Mouse (Mus musculus) liver, embryonic 14.5 days (tissue): Measurements from ENCODE around the gene Slc5a4a. TPM values are rescaled to one million over a fixed set of nuclear protein-coding genes. Genes with fewer than 3 reads are reported as not detected.
A peak's percentile ranks its signal among the peaks of the same experiment; 100 is the strongest.

Experiments
- ATAC-seq: fragments of 200-750 bp; cut with Nextera tagmentation; 2 replicates; pipeline ENCODE4 v1.8.0; 2017; ENCODE audit warnings: moderate number of reproducible peaks, mild to moderate bottlenecking, moderate library complexity; ENCODE audit not compliant: insufficient read depth
- DNase-seq, 3 experiments: peaks; one replicate each; pipeline ENCODE4 v3.0.0-alpha.2; 2012 to 2013; ENCODE audit warnings: low read depth in 3 of 3, low spot score in 3 of 3
- H3K27ac ChIP-seq: fragments of 300-500 bp; sonication (generic); 2 replicates; pipeline ENCODE4 v1.5.1; 2014; ENCODE audit warnings: moderate library complexity, mild to moderate bottlenecking, control low read depth, inconsistent platforms
- H3K27me3 ChIP-seq: fragments of 300-500 bp; sonication (generic); 2 replicates; pipeline ENCODE4 v1.6.1; 2014; ENCODE audit warnings: mild to moderate bottlenecking, low read length, moderate library complexity; ENCODE audit not compliant: control insufficient read depth, insufficient read depth
- H3K36me3 ChIP-seq: fragments of 300-500 bp; sonication (generic); replicated peaks from 2 replicates; pipeline ENCODE4 v1.6.1; 2014; ENCODE audit warnings: low read depth; ENCODE audit not compliant: control insufficient read depth, insufficient read depth
- H3K4me1 ChIP-seq, 2 experiments: fragments of 200-500 bp in 1 of 2; fragments of 300-500 bp in 1 of 2; sonication (generic) in 1 of 2; replicated peaks; 2 replicates each; pipeline ENCODE4 v1.6.1; 2012 to 2014; ENCODE audit warnings: antibody characterized with exemption in 1 of 2, inconsistent platforms in 1 of 2, low read length in 1 of 2; ENCODE audit not compliant: control insufficient read depth in 2 of 2, insufficient read depth in 2 of 2
- H3K4me2 ChIP-seq: fragments of 300-500 bp; sonication (generic); 2 replicates; pipeline ENCODE4 v1.6.1; 2014; ENCODE audit warnings: low read depth, mild to moderate bottlenecking, control low read depth, moderate library complexity
- H3K4me3 ChIP-seq, 2 experiments: fragments of 200-500 bp in 1 of 2; fragments of 300-500 bp in 1 of 2; sonication (generic) in 1 of 2; 2 replicates each; pipeline ENCODE4 v1.5.1; 2012 to 2014; ENCODE audit warnings: low read depth in 2 of 2, low read length in 2 of 2, mild to moderate bottlenecking in 2 of 2, control low read depth in 1 of 2, inconsistent platforms in 1 of 2, moderate library complexity in 1 of 2; ENCODE audit not compliant: insufficient read depth in 1 of 2
- H3K9ac ChIP-seq: fragments of 300-500 bp; sonication (generic); replicated peaks from 2 replicates; pipeline ENCODE4 v1.6.1; 2014; ENCODE audit warnings: mild to moderate bottlenecking, control low read depth, moderate library complexity
- H3K9me3 ChIP-seq: fragments of 300-500 bp; sonication (generic); 2 replicates; pipeline ENCODE4 v1.6.1; 2016; ENCODE audit warnings: low read length, mixed read lengths; ENCODE audit not compliant: control insufficient read depth
- CTCF ChIP-seq: IDR thresholded peaks from 2 replicates; pipeline ENCODE4 v1.5.1; 2016; ENCODE audit warnings: antibody characterized with exemption, low read depth, control low read depth
- EP300 ChIP-seq: IDR thresholded peaks from 2 replicates; pipeline ENCODE4 v1.6.1; 2016; ENCODE audit warnings: antibody characterized with exemption, low read depth
- WGBS: fragments of 180-500 bp; shearing (Covaris S2); extraction: QIAGEN DNeasy Blood & Tissue Kit; methylation state at CpG from one replicate; pipeline ENCODE4 v1.1.7; 2014; ENCODE audit not compliant: insufficient replicate concordance; 5-methylcytosine and 5-hydroxymethylcytosine counted together
- microRNA counts: library from miRNA; unstranded; fragments of <30 nt; microRNA quantifications from one replicate; lab custom pipeline; 2016
- microRNA-seq: library from miRNA; unstranded; fragments of <30 nt; microRNA quantifications from one replicate; pipeline ENCODE4, GENCODE M21; 2016
- polyA plus RNA-seq, 2 experiments: library from polyadenylated mRNA; depleted of rRNA in 1 of 2; stranded (reverse) in 1 of 2; unstranded in 1 of 2; fragments of >200 nt; fragmentation: Nextera tagmentation in 1 of 2; extraction: Ambion mirVana in 1 of 2; gene quantifications; 2 replicates each; pipeline versions ENCODE4 v1.2.1 to v1.2.3; 2012 to 2014

Slc5a4a gene
- polyA plus RNA-seq, 2 experiments = 0.04 TPM; not detected in 1

DNA sequence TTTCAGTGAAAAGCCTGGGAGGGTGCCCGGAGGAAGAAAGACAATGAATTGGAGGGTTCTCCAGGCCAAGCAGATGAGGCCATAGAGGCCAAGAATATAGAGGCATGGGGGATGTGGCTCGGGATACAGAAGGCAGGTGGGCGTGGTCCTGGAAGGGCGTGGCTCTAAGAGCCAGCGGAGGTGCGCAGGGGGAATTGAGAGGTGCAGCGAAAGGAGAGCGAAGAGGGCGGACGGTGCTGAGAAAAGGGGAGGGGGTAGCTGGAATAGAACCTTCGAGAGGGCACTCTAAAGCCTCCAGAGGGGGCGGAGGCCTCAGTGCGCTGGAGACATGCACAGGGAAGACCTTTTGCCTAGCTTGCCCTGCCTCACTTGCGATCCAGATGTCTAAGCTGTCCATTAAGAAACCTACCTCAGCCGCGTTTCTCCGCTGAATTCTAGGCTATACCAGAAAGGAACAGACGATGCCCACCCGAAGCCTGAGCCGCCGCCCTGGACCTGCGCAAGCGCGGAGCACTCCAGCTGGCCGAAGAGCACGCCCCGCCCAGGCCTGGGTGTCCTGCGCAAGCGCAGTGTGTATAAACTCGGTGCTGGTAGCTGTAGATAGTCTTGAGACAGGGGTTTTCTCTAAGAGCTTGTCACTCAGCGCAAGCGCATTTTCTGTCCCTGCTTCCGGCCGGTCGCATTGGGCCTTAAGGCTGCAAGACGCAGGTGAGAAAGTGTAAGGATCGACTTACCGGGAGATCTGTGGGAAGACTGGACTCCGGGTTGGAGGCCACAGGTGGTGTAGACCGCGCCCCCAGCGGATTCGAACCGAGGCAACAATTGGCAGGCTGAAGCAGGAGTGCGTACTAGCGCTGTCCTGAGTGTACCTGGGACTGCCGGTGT, 90.3 kb downstream of the Slc5a4a start, which contains the start of gene Prmt2:
Gene Prmt2 (minus strand): TSS at position 525 of the 885 bp plus-strand sequence.
- Histone ChIP-seq H3K36me3 (no peaks in the 10 kb centered on the region), H3K4me2 (peak within 1 kb of the TSS; percentile 97), H3K27ac (peak within 1 kb of the TSS; percentile 27; the same call in 1 of the 2 replicates), H3K9ac (peak within 1 kb of the TSS; percentile 63), H3K4me1 (peaks cover 3% of the 10 kb centered on the region in 2 experiments; a peak in 1 of 4 replicates), H3K27me3 (no peaks in the 10 kb centered on the region), H3K9me3 (no peaks in the 10 kb centered on the region), H3K4me3 (peak within 1 kb of the TSS; percentile 70 to 86)
- TF ChIP-seq EP300 = no peak
- peak; percentile 58 for TF ChIP-seq CTCF
- ATAC-seq (peak; percentile 99), DNase-seq (peak; percentile 80 to 86 (median 80))
- under 1% methylated on average over 47 of the region's 47 CpGs for WGBS

MicroRNA genes within 50 kb of the gene (microRNA counts, 519-probe panel; counts per million panel counts)
- 69.9 counts per million for microRNA mmu-miR-678 (lab: Ali Mortazavi, UCI)

Small RNAs within 50 kb of the gene (microRNA-seq; reads per million reads assigned to microRNA genes)
- gene Mir678 = not detected

Other genes with a start within 250 kb of the Slc5a4a start
- gene Smarcb1, start 225.8 kb upstream of the Slc5a4a start, polyA plus RNA-seq (2012; rRNA removed) = 21.2 and 28.5 TPM in 2 replicates
- 47.7 and 55.3 TPM in 2 replicates for gene Smarcb1, start 225.8 kb upstream of the Slc5a4a start, polyA plus RNA-seq (2014; fragmentation: Nextera tagmentation; extraction: Ambion mirVana)
- 55.8 and 72.9 TPM in 2 replicates for gene Chchd10, start 214.3 kb upstream of the Slc5a4a start, polyA plus RNA-seq (2012; rRNA removed)
- gene Chchd10, start 214.3 kb upstream of the Slc5a4a start, polyA plus RNA-seq (2014; fragmentation: Nextera tagmentation; extraction: Ambion mirVana) = 106 and 111 TPM in 2 replicates
- gene Mmp11, start 211.0 kb upstream of the Slc5a4a start, polyA plus RNA-seq (2012; rRNA removed) = 1.3 and 1.5 TPM in 2 replicates
- 1.1 and 1.5 TPM in 2 replicates for gene Mmp11, start 211.0 kb upstream of the Slc5a4a start, polyA plus RNA-seq (2014; fragmentation: Nextera tagmentation; extraction: Ambion mirVana)
- gene Gm867, start 206.8 kb upstream of the Slc5a4a start, polyA plus RNA-seq (2012; rRNA removed) = 22.5 and 27.6 TPM in 2 replicates
- gene Gm867, start 206.8 kb upstream of the Slc5a4a start, polyA plus RNA-seq (2014; fragmentation: Nextera tagmentation; extraction: Ambion mirVana) = 20.9 and 21.9 TPM in 2 replicates
- gene Vpreb3, start 204.4 kb upstream of the Slc5a4a start, polyA plus RNA-seq (2012; rRNA removed) = 0.85 and 2.1 TPM in 2 replicates
- gene Vpreb3, start 204.4 kb upstream of the Slc5a4a start, polyA plus RNA-seq (2014; fragmentation: Nextera tagmentation; extraction: Ambion mirVana) = 2.5 and 2.9 TPM in 2 replicates
- gene Gm5134, start 192.9 kb upstream of the Slc5a4a start, polyA plus RNA-seq (2012; rRNA removed) = 0.08 and 0.10 TPM in 2 replicates
- 0.08 TPM in 1 of 2 replicates, not detected in the other for gene Gm5134, start 192.9 kb upstream of the Slc5a4a start, polyA plus RNA-seq (2014; fragmentation: Nextera tagmentation; extraction: Ambion mirVana)
- gene Zfp280b, start 114.8 kb upstream of the Slc5a4a start, polyA plus RNA-seq (2012; rRNA removed) = 6.8 and 7.1 TPM in 2 replicates
- 9.6 and 10.1 TPM in 2 replicates for gene Zfp280b, start 114.8 kb upstream of the Slc5a4a start, polyA plus RNA-seq (2014; fragmentation: Nextera tagmentation; extraction: Ambion mirVana)
- gene Slc5a4b, start 36.5 kb upstream of the Slc5a4a start, polyA plus RNA-seq (2012; rRNA removed) = 0.08 and 0.10 TPM in 2 replicates
- 0.03 and 0.18 TPM in 2 replicates for gene Slc5a4b, start 36.5 kb upstream of the Slc5a4a start, polyA plus RNA-seq (2014; fragmentation: Nextera tagmentation; extraction: Ambion mirVana)
- gene Prmt2, start 90.4 kb downstream of the Slc5a4a start, polyA plus RNA-seq (2012; rRNA removed) = 3.8 and 3.9 TPM in 2 replicates
- gene Prmt2, start 90.4 kb downstream of the Slc5a4a start, polyA plus RNA-seq (2014; fragmentation: Nextera tagmentation; extraction: Ambion mirVana) = 4.3 and 5.0 TPM in 2 replicates
- gene S100b, start 106.4 kb downstream of the Slc5a4a start, polyA plus RNA-seq (2012; rRNA removed) = 0.06 TPM in 1 of 2 replicates, not detected in the other
- gene S100b, start 106.4 kb downstream of the Slc5a4a start, polyA plus RNA-seq (2014; fragmentation: Nextera tagmentation; extraction: Ambion mirVana) = not detected in 2 replicates
- gene Dip2a, start 197.8 kb downstream of the Slc5a4a start, polyA plus RNA-seq (2012; rRNA removed) = 1.7 and 1.8 TPM in 2 replicates
- 0.62 and 0.69 TPM in 2 replicates for gene Dip2a, start 197.8 kb downstream of the Slc5a4a start, polyA plus RNA-seq (2014; fragmentation: Nextera tagmentation; extraction: Ambion mirVana)